Mouse (Mus musculus) cerebellum, adult 9-11 months (tissue): Measurements from ENCODE around the gene Zbtb38.

ENCODE experiments used
- DNase-seq: peaks from one replicate; pipeline ENCODE4 v3.0.0; 2022

Zbtb38 gene

DNA sequence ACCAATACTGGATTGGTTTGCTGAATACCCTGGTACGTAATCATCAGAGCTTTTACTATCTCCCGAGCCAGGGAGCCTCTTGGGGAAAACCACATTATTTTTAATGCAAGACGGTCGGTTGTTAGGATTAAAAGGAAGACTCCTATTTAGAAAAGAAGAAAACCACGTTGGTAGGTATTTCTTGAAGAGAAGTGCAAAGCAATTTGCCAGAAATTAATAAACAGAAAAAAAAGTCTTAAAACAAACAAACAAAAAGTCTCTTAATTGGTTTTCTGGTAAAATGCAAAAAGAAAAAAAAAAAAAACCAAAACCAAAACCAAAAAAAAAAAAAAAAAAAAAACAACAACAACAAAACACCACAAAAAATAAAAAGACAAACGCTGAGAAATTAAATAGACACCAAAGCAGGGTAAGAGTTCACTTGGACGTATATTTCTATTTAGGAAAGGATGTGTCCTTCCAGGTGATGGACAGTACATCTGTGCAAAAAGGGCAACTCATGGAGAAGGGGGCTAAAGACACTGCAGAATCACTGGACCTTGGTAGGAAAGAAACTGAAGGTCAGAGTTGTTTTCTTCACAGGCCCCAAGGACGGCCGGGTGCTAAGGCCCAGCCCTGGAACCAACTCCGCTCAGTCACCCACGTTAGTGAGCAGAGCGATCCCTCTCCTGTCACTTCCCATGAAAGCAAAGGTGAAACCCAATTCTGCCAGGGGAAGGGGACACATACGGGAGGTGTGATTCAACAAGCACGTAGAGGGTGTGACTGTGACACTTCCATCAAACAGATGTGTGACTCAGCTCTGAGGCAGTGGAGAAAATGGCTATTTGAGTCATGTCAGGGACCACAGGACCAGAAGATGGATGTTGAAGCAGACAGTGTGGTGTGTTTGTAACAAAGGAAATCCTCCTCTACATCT lies 38.9 kb downstream of the Zbtb38 start:
- no peak for DNase-seq

- DNase-seq: no peak
These were observed 39.7 kb downstream of the Zbtb38 start for GRCm38 (mm10) chr9:96712758-96713471.

- DNase-seq: no peak
These were observed 40.6 kb downstream of the Zbtb38 start for GRCm38 (mm10) chr9:96712045-96712444.

GRCm38 (mm10) chr9:96710241-96710946 lies 42.2 kb downstream of the Zbtb38 start:
- DNase-seq: peak; percentile 59

DNA sequence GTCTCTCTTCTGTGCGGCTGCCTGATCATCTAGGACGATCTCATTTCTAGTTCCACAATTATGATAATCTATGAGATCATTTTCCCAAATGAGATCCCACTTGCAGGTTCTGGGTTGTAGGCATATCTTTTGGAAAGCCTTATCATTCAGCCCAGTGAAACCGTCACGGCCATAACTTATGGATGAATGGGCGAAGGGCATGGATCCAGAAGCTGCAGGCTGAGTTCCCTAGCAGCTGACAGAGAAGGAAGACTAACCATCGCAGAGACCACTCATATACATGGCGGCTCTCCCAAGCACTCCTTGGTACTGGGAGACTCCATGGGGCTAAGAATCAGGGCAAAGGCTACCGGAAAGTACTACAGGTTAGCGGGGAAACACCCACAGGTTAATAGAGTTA lies 43.7 kb downstream of the Zbtb38 start:
- no peak for DNase-seq

GRCm38 (mm10) chr9:96707964-96708363 lies 44.7 kb downstream of the Zbtb38 start:
- no peak for DNase-seq

GRCm38 (mm10) chr9:96705576-96706285 lies 46.9 kb downstream of the Zbtb38 start:
- peak; percentile 63 for DNase-seq

DNA sequence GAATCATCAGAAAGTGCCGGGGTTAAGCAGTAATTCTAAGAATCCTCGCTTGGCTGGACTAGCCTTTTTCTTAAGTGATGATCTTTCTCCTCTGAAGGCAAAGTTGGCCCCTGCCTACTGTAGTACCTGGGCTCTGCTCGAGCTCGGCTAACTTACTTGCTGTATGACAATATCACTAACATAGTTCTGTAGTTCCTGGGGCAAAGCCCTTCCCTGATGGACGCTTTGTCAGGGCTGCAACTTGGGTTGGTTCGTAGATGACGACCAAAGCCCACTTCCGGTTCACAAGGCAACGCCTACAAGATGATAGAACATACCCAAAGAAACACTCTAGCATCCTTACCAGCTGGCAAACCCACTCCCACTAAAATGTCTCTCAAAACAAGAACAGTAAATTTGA lies 47.7 kb downstream of the Zbtb38 start:
- DNase-seq: no peak

DNA sequence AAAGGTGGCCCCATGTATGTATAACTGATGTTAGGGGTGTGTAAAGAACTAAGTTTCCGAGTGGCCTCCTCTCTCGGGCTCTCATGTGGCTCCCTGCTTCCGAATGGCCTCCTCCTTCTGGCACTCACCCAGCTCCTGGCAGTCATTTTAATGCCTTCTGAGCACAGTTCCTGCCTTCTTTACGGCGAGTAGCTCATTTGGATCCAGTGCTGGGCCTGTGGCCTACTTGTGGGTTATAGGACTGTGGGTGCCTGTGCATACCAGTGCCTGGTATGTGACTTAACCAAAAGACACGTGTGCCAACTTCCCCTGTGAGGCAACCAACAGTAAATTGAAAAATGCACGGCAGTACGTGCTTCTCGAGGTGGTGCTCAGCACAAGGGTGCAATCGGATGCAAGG lies 50.7 kb downstream of the Zbtb38 start:
- DNase-seq: peak; percentile 73

- DNase-seq: no peak
These were observed 53.2 kb downstream of the Zbtb38 start for GRCm38 (mm10) chr9:96699276-96700035.

GRCm38 (mm10) chr9:96696788-96697492 lies 55.7 kb downstream of the Zbtb38 start:
- DNase-seq: peak; percentile 60

GRCm38 (mm10) chr9:96696141-96696561 lies 56.5 kb downstream of the Zbtb38 start:
- no peak for DNase-seq

GRCm38 (mm10) chr9:96690461-96690863 lies 62.2 kb downstream of the Zbtb38 start:
- DNase-seq: no peak

DNA sequence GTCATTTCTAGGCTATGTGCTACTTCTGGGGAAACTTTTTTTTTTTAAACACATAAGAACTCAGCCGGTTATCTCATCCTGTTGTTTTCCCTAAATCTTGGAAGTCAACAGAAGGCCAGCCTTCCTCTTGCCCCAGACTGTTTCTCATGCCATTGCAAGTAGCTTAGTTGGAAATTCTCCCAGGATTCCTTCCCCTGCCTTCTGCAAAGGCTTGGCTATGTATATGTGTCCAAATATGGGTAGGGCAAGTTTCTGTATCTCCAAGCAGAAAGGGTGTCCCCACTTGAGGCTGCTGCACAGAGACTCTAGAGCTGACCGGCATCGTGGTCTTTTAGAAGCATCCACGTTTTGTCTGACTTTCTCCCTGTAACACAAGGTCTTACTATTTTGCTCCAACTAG lies 63.6 kb downstream of the Zbtb38 start:
- DNase-seq: no peak

DNA sequence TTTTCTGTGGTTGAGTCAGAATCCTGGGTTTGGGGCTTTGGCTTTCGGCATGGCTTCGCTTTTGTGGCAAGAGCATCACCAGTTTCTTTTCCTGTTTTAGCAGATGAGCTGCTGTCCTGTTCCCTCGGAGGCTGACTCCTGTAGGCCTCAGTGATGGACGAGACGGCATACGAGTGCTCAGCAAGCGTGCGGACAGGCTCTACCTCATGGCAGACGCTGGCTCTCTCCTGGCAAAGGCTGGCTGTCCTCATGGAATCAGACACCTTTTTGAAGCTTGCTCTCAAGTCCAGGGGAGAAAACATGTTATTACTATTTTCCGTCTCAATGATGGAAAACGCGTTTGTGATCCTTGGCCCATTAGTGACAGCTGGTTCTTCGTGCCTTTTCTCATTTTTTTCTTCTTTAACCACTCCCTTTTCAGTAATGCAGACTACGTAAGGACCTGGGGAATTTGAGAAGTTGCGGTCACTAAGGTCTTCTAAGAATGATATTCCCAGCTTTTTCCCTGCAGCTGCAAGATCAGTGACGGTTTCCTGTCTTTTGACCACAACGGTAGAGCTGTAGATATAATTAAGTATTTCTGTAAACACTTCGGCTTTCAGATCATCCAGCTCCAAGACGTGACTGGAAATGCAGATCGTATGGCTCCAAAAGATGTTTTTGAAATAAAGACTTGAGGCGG lies 64.3 kb downstream of the Zbtb38 start:
- no peak for DNase-seq

DNA sequence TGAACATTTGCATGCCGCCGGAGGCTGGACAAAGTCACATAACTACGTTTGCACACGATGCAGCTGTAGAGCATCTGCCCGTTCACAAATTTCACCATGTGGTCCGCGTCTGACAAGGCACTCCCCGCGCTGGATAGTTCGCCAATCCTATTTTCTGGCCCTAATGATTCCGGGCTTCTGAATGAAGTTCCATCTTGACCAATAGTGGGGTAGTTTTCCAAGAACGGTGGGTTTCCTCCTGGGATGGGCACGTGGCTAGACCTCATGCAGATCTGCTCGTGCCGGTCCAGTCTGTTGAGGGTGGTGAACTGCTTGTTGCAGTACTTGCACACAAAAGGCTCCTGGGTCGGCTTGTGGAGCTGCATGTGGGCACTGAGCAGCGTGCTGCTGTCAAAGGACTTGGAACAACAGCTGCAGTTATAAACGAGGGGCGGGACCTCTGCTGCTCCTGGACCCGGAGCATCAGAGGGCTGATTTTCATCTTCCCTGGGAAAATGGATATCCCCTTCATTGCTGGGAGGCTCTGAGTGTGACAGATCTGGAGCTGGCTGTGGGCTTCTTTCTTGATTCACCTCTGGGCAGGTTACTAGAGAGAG lies 64.9 kb downstream of the Zbtb38 start:
- DNase-seq: no peak

GRCm38 (mm10) chr9:96685600-96686084 lies 67.0 kb downstream of the Zbtb38 start:
- no peak for DNase-seq

- no peak for DNase-seq
These were observed 67.6 kb downstream of the Zbtb38 start for GRCm38 (mm10) chr9:96684866-96685599.

DNA sequence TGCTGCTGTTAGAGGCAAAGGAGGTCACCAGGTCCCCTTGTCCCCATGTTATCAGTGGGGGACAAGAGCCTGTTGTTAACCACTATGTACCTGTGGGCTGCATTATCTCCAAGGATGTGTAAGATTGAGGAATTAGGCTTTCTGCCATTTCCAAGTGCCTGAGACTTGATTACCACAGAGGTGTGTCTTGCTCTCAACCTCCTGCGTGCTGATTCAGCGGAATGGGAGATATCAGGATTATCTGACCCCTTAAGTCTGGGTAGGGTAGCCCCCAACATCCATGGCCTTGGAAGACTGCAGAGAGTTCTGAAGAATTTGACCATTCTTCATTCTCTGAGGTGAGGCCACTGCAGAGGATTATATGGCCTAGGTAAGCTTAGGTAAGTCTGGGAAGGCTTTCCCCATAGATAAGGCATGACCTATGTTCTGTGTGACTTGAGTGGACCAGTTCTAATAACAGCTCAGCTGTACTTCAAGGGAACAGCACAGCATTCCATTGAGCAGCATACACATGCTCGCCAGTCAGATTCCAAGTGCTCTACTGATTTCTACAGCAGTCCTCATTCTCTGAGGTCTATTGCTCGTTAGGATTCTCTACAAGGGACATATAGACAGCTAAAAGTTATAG lies 68.4 kb downstream of the Zbtb38 start:
- no peak for DNase-seq
